In genomic region chr2:121270521-121271235, GRCm38 (mm10) we compare ENCODE assay signal across 9 mouse cellular contexts. TPM values are rescaled to one million over a fixed set of nuclear protein-coding genes. Genes with fewer than 3 reads are reported as not detected.
DNase-seq lines count a peak whose midpoint lies in the region; ATAC-seq and TF ChIP-seq lines count a peak whose summit lies in the region.
"Had no signal": no experiment of that assay in that cellular context is flagged by ENCODE, and none has a peak within 500 bp of the region (broad histone marks: within the 10 kb centered on the region; RNA-seq: fewer than 3 reads in every experiment).

No protein-coding gene starts in this region.

- peak overlapping the region; percentile 79 for H3K4me2 ChIP-seq in heart, embryonic 11.5 days
- H3K4me2 ChIP-seq in limb, embryonic 14.5 days (replicated peaks; ENCODE audit: low read depth, low read length, severe bottlenecking): peak overlapping the region; percentile 56
- peak overlapping the region; percentile 69 for H3K4me2 ChIP-seq in stomach, embryonic 14.5 days (replicated peaks; ENCODE audit: low read depth, low read length)

- peak; percentile 71 for ATAC-seq in heart, embryonic 11.5 days (replicated peaks; ENCODE audit: insufficient number of reproducible peaks, low FRiP score, low TSS enrichment)
- 0 out of 2 replicates have a peak, but pooled peaks have one; percentile 7 for ATAC-seq in erythroblast, adult 5-6 weeks (replicated peaks; ENCODE audit: low FRiP score, poor library complexity, severe bottlenecking)
- ATAC-seq in limb, embryonic 14.5 days (ENCODE audit: low FRiP score, low read depth): peak; percentile 88
- ATAC-seq in stomach, embryonic 14.5 days (ENCODE audit: insufficient number of reproducible peaks, insufficient read depth, low FRiP score, low read depth): peak; percentile 76
- no peak for ATAC-seq in erythroid progenitor cell, adult 5-6 weeks (replicated peaks; ENCODE audit: low FRiP score, poor library complexity, severe bottlenecking)

- TF ChIP-seq EP300 in ES-Bruce4 (IDR thresholded peaks at IDR 0.05; ENCODE audit: insufficient read depth, low read depth, low read length): peak; percentile 46; the same call in 1 of the 2 replicates

- TF ChIP-seq CTCF in ES-Bruce4 (IDR thresholded peaks at IDR 0.05; ENCODE audit: low read depth, low read length): no peak

- no peak for TF ChIP-seq POLR2A in ES-Bruce4 (IDR thresholded peaks at IDR 0.05; ENCODE audit: insufficient read depth, low read length)
- TF ChIP-seq POLR2A in limb, embryonic 14.5 days (IDR thresholded peaks at IDR 0.05; ENCODE audit: borderline replicate concordance, extremely low read depth, insufficient read depth, insufficient read length): no peak

- H3K36me3 ChIP-seq in heart, embryonic 11.5 days (ENCODE audit: control insufficient read depth, insufficient read depth, low read length): peaks cover 9% of the 10 kb centered on the region; the same call in 1 of the 2 replicates
- peaks cover 18% of the 10 kb centered on the region for H3K36me3 ChIP-seq in ES-Bruce4 (ENCODE audit: control insufficient read depth, insufficient read depth, low read length, poor library complexity, severe bottlenecking)
- peaks cover 36% of the 10 kb centered on the region for H3K36me3 ChIP-seq in limb, embryonic 14.5 days (ENCODE audit: control insufficient read depth, insufficient read depth, low read length)
- H3K36me3 ChIP-seq in stomach, embryonic 14.5 days (ENCODE audit: control insufficient read depth, insufficient read depth, low read length): peaks cover 16% of the 10 kb centered on the region

- peak overlapping the region; percentile 83 for H3K9ac ChIP-seq in heart, embryonic 11.5 days (ENCODE audit: low read depth, low read length)
- H3K9ac ChIP-seq in ES-Bruce4 (ENCODE audit: low read depth, poor library complexity, severe bottlenecking): peak overlapping the region; percentile 76
- peak overlapping the region; percentile 66 for H3K9ac ChIP-seq in limb, embryonic 14.5 days (ENCODE audit: low read depth, low read length, severe bottlenecking)
- H3K9ac ChIP-seq in stomach, embryonic 14.5 days (replicated peaks; ENCODE audit: low read depth, low read length): peak overlapping the region; percentile 74

- no peak for DNase-seq in heart, postnatal 14 days
- DNase-seq in limb, embryonic 14.5 days (ENCODE audit: low spot score): peak; percentile 12
- no peak for DNase-seq in spleen, postnatal 14 days (ENCODE audit: low spot score in 2 of 2)

- H3K4me1 ChIP-seq in heart, embryonic 11.5 days (ENCODE audit: control insufficient read depth, insufficient read depth, low read length): peaks cover 14% of the 10 kb centered on the region
- no peaks in the 10 kb centered on the region for H3K4me1 ChIP-seq in ES-Bruce4 (ENCODE audit: control insufficient read depth, insufficient read depth, low read length)
- peaks cover 5% of the 10 kb centered on the region; the same call in 1 of the 2 replicates for H3K4me1 ChIP-seq in limb, embryonic 14.5 days (ENCODE audit: control insufficient read depth, insufficient read depth, low read length)
- H3K4me1 ChIP-seq in stomach, embryonic 14.5 days (ENCODE audit: control insufficient read depth, insufficient read depth, low read length): peaks cover 8% of the 10 kb centered on the region; the same call in 1 of the 2 replicates

- H3K27ac ChIP-seq in heart, embryonic 11.5 days (ENCODE audit: low read depth, low read length): peak overlapping the region; percentile 65
- H3K27ac ChIP-seq in ES-Bruce4 (ENCODE audit: insufficient read depth, low read length): no peak overlapping the region
- peak overlapping the region; percentile 68 for H3K27ac ChIP-seq in limb, embryonic 14.5 days (replicated peaks; ENCODE audit: low read depth, low read length)
- H3K27ac ChIP-seq in stomach, embryonic 14.5 days (ENCODE audit: low read length): peak overlapping the region; percentile 77

- no peaks in the 10 kb centered on the region for H3K27me3 ChIP-seq in heart, embryonic 11.5 days (ENCODE audit: control insufficient read depth, insufficient read depth, low read length)
- peaks cover 2% of the 10 kb centered on the region; the same call in 1 of the 2 replicates for H3K27me3 ChIP-seq in ES-Bruce4 (ENCODE audit: control insufficient read depth, insufficient read depth, low read length, poor library complexity, severe bottlenecking)
- no peaks in the 10 kb centered on the region for H3K27me3 ChIP-seq in limb, embryonic 14.5 days (ENCODE audit: control insufficient read depth, insufficient read depth, low read length)
- H3K27me3 ChIP-seq in stomach, embryonic 14.5 days (ENCODE audit: control insufficient read depth, insufficient read depth, low read length): no peaks in the 10 kb centered on the region

- no peaks in the 10 kb centered on the region for H3K9me3 ChIP-seq in heart, embryonic 11.5 days (replicated peaks; ENCODE audit: control insufficient read depth, low read length)
- no peaks in the 10 kb centered on the region for H3K9me3 ChIP-seq in ES-Bruce4 (replicated peaks; ENCODE audit: control insufficient read depth, insufficient read depth, low read length, poor library complexity, severe bottlenecking)
- no peaks in the 10 kb centered on the region for H3K9me3 ChIP-seq in limb, embryonic 14.5 days (ENCODE audit: control insufficient read depth, low read length)
- H3K9me3 ChIP-seq in stomach, embryonic 14.5 days (ENCODE audit: control insufficient read depth, low read depth, low read length): no peaks in the 10 kb centered on the region

- 2% methylated on average over 33 of the region's 35 CpGs for WGBS in heart, embryonic 11.5 days (ENCODE audit: insufficient replicate concordance)
- WGBS in limb, embryonic 14.5 days: under 1% methylated on average over 30 of the region's 35 CpGs
- under 1% methylated on average over 35 of the region's 35 CpGs for WGBS in stomach, embryonic 14.5 days

- peak overlapping the region; percentile 91 for H3K4me3 ChIP-seq in heart, embryonic 11.5 days (ENCODE audit: low read depth, low read length)
- H3K4me3 ChIP-seq in ES-Bruce4 (ENCODE audit: low read depth, low read length): peak overlapping the region; percentile 92
- peak overlapping the region; percentile 59 for H3K4me3 ChIP-seq in limb, embryonic 14.5 days (replicated peaks; ENCODE audit: low read length)
- H3K4me3 ChIP-seq in stomach, embryonic 14.5 days (ENCODE audit: low read depth, low read length): peak overlapping the region; percentile 88

- intact Hi-C loops in heart, postnatal 14 days (cut with DNase I): loop anchor here (2.0 to 5.0 kb wide), 2 partner anchors 40 to 82 kb away; no protein-coding TSS in a partner anchor

RNA-seq across cellular contexts. Expression of gene Trp53bp1, which starts 0.5 kb away (rescaled TPM):
- polyA plus RNA-seq in heart, embryonic 11.5 days (2014; fragmentation: Nextera tagmentation; extraction: Ambion mirVana): 60.1 and 63.5 TPM in 2 replicates
- total RNA-seq in heart, postnatal 14 days (2021): 10 to 100 TPM; 32.5 to 41.3 TPM
- 76.2 and 101 TPM in 2 replicates for polyA plus RNA-seq in ES-Bruce4 (2011; ENCODE audit: insufficient read depth, insufficient read length, low read depth, missing spikeins)
- total RNA-seq in erythroblast, adult 5-6 weeks (2015; ENCODE audit: low replicate concordance): 11.1 and 27.9 TPM in 2 replicates
- 44.8 and 96.0 TPM in 2 replicates for total RNA-seq in erythroblast, adult 5-6 weeks (2017; ENCODE audit: low replicate concordance)
- 67.7 and 75.6 TPM in 2 replicates for polyA plus RNA-seq in limb, embryonic 14.5 days (2012; rRNA removed)
- 51.2 and 67.2 TPM in 2 replicates for polyA plus RNA-seq in limb, embryonic 14.5 days (2014; fragmentation: Nextera tagmentation; extraction: Ambion mirVana)
- polyA plus RNA-seq in stomach, embryonic 14.5 days (2014; fragmentation: Nextera tagmentation; extraction: Ambion mirVana): 71.2 and 86.0 TPM in 2 replicates
- total RNA-seq in erythroid progenitor cell, adult 5-6 weeks (2015; ENCODE audit: low replicate concordance): 42.8 and 53.0 TPM in 2 replicates
- 78.3 and 98.6 TPM in 2 replicates for total RNA-seq in erythroid progenitor cell, adult 5-6 weeks (2017; ENCODE audit: low replicate concordance)

RNA-seq across cellular contexts. Expression of gene Map1a, which starts 18.7 kb away (rescaled TPM):
- 4.0 and 6.6 TPM in 2 replicates for polyA plus RNA-seq in heart, embryonic 11.5 days (2014; fragmentation: Nextera tagmentation; extraction: Ambion mirVana)
- total RNA-seq in heart, postnatal 14 days (2021): 1 to 10 TPM; 7.6 to 8.7 TPM
- polyA plus RNA-seq in ES-Bruce4 (2011; ENCODE audit: insufficient read depth, insufficient read length, low read depth, missing spikeins): 5.3 and 9.2 TPM in 2 replicates
- not detected in 2 replicates for total RNA-seq in erythroblast, adult 5-6 weeks (2015; ENCODE audit: low replicate concordance)
- total RNA-seq in erythroblast, adult 5-6 weeks (2017; ENCODE audit: low replicate concordance): 0.14 TPM in 1 of 2 replicates, not detected in the other
- polyA plus RNA-seq in limb, embryonic 14.5 days (2012; rRNA removed): 7.1 and 7.6 TPM in 2 replicates
- polyA plus RNA-seq in limb, embryonic 14.5 days (2014; fragmentation: Nextera tagmentation; extraction: Ambion mirVana): 7.8 and 9.3 TPM in 2 replicates
- polyA plus RNA-seq in stomach, embryonic 14.5 days (2014; fragmentation: Nextera tagmentation; extraction: Ambion mirVana): 10.4 and 16.1 TPM in 2 replicates
- total RNA-seq in erythroid progenitor cell, adult 5-6 weeks (2015; ENCODE audit: low replicate concordance): 0.36 TPM in 1 of 2 replicates, not detected in the other
- total RNA-seq in erythroid progenitor cell, adult 5-6 weeks (2017; ENCODE audit: low replicate concordance): 0.64 and 0.83 TPM in 2 replicates
- total RNA-seq: neutrophil, adult 5-6 weeks had no signal
